Mouse (Mus musculus) ES-CJ7 (cell line): ENCODE data around the gene Tmem59l.
A peak's percentile ranks its signal among the peaks of the same experiment; 100 is the strongest.

Source experiments
- DNase-seq: peaks from one replicate; pipeline ENCODE4 v3.0.0; 2011; ENCODE audit warnings: low read depth, low spot score

The Tmem59l gene

DNA sequence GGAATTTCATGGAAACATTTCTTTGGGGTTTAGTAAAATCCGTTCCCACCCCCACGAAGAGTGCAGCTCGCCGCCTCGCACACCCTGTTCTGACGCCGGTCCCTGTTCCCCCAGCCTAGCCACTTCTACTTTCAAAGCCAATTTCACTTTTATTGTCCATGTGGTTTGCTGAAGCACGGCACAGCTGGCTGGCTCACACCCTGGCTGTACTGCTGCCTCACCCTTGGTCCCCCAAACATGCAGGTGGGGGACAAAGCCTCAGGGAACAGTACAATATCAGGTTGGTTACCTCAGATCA lies 24.7 kb downstream of the Tmem59l start:
- no peak for DNase-seq

DNA sequence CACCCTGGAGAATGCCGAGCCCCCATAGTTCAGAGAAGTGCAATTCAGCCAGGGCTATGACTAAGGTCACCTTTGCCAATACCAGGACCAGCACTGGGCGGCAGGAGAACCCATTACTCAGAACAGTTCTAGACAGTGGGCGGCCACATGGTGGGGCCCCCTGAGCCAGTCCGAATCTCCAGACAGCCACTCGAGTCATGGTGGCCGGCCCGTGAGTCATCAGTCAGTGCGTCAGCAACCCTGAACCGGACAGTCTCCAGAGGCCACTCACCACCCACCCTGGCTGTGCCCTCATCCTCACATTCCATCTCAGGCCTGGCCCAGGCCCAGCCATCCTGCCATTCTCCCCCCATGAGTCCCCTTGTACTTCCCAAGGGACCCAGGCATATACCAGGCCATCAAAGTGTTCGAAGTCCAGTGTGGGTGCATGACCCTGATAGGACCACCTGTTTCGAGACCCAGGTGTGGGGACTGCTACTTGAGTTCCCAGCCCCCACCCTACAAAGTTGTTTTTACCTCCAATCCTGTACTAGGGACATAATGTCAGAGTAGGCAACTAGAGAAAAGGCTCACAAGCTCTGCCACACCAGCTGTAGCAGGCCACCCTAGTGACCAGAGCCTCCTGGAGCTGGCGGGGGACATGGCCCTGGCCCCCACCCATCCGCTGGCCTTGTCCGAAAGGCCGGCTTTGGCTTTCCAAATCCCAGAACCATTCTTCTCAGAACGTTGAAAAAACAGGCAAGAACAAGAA lies 25.2 kb downstream of the Tmem59l start:
- no peak for DNase-seq

- DNase-seq: no peak
Measured at GRCm38 (mm10) chr8:70460606-70461005, 26.6 kb downstream of the Tmem59l start.

GRCm38 (mm10) chr8:70460199-70460598 lies 27.0 kb downstream of the Tmem59l start:
- no peak for DNase-seq

GRCm38 (mm10) chr8:70459636-70460035 lies 27.5 kb downstream of the Tmem59l start:
- peak; percentile 56 for DNase-seq

DNA sequence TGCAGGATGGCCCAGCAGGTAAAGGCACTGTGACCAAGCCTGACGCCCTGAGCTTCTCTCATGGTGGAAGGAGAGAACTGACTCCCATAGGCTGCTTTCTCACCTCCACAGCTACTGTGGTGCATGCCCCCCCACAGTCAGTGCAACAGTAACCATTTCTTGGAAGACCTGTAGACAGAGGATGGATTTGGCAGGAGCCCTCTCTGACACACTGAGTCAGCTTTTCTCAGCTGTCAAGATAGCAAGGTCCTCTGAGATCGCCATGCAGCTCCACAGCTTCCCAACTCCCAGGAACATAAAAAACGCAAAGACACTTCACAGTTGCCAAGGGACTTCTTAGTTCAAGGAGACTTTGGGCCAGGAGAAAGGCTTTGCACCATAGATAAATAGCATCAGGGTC lies 28.7 kb downstream of the Tmem59l start:
- no peak for DNase-seq

GRCm38 (mm10) chr8:70457882-70458281 lies 29.3 kb downstream of the Tmem59l start:
- no peak for DNase-seq

DNA sequence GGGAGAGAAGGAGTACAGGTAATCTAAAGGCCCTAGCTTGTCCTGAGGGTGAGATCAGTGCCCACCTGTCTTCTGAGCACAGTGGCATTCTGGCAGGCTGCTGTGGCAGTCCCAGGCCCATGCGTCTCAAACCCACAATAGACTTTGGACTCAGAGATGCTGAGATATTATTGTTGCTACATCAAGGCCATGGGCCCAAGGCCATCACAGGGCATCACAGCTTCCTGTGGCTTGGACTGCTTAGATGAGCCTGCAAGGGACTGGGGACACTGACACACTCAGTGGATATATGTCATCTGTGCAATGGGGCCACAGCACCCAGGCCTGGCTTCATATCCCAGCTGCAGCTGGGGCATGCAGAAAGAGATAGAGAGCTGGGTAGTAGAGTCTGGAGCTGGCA lies 30.2 kb downstream of the Tmem59l start:
- no peak for DNase-seq

- DNase-seq: no peak
Measured at GRCm38 (mm10) chr8:70453852-70454251, 33.3 kb downstream of the Tmem59l start.

DNA sequence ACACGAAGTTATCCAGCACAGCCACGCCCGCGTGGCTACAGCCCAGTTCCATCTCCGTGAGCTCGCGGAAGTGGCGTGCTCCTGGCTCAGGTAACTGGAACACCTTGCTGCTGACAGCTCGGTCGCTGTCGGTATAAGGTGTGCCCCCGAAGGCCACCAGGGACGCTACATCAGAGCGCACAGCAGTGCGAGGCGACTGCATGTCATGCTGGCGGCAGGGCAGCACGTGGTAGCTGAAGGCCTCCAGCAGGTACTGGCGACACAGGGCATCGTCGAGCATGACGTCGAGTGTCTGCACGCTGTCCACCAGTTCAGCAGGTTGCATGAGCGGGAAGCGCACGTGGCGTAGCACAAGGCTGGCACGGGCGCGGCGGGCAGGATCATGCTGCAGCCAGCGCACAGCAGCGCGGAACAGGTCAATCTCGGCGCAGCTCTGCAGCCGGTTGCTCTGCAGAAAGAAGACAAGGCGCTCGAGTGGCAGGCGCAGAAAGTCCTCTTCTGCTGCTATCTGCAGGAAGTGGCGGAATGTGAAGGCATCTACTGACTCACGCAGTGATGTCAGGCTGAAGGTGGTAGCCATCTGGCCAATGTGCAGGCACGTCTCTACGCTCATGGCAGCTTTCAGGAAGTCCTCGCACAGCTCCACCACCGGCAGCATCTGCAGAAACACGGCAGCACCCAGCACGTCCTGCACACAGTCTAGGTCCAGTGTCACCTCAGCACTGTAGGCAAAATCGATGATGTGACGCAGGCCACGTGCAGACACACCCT lies 34.8 kb downstream of the Tmem59l start:
- DNase-seq: peak; percentile 68

DNA sequence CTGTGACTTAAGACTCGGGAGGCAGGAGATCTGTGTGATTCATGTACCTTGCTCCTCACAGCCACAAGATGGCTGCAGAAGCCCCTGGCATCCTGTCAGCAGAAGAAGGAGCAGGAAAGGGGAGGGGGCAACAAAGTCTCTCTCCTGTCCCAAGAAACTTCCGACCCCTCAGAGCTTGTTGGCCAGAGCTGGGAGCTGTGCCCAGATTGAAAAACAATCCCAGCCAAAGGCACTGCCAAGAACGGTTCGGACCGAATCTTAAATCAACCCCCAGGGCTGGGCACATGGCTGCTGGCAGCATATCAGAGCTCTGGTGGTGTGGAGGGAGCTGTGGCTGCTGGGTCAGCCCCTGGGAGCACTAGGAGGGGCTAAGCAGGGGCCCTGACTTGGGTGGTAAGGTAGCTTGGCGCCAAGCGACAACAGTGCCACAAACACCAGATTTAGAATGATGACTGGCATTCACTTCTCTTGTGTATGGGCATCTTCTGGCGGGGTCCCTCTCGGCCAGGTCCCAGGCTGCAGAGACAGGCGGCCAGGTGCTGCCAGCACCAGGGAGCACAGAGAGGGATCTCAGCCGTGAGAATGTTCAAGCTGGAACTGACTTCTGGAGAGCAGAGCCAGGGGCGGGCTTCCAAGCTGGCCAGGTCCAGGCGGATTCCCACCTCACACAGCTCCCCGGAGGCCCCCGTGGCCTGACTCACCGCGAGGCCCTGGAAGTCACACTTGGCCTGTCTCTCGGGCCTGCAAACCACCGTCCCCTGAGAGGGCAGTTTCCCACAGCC lies 39.3 kb downstream of the Tmem59l start:
- DNase-seq: no peak

- no peak for DNase-seq
Measured at GRCm38 (mm10) chr8:70445988-70446387, 41.2 kb downstream of the Tmem59l start.

GRCm38 (mm10) chr8:70443326-70443725 lies 43.8 kb downstream of the Tmem59l start:
- DNase-seq: no peak

DNA sequence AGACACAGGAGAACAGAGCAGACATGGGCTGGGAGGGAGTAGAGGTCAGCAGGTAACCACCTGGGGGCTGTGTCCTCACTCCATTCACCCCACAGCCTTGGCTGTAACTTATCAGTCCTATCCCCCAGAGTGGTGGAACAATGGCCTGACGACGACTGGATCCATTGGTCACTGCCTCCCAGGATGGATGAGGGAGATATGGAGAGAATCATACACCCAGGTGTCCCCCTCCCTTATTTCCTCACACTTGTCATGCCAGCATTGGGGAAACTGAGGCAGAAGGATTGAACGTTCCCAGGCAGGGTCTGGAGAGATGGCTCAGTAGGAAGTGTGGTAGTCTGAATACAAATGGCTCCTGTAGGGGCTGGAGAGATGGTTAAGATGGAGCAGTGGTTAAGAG lies 45.6 kb downstream of the Tmem59l start:
- no peak for DNase-seq

- DNase-seq: peak; percentile 60
Measured at GRCm38 (mm10) chr8:70440246-70440645, 46.9 kb downstream of the Tmem59l start.

DNA sequence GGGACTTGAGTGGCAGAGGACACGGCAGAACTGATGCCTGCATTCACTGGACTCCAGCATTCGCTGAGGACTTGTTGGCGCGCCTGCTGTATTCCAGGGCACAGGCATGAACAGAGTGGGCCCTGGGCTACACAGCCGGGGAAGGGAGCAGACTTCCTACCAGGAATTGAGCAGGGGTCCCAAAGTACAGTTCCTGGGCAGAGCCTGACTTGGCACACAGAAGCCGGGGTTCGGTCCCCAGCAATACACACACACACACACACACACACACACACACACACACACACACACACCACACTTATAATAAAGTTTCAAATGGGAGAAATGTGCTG lies 47.3 kb downstream of the Tmem59l start:
- DNase-seq: no peak

GRCm38 (mm10) chr8:70439055-70439847 lies 47.9 kb downstream of the Tmem59l start, which contains the start of gene Crtc1:
Gene Crtc1 (minus strand): TSS chr8:70439579.
- peak; percentile 97 for DNase-seq

GRCm38 (mm10) chr8:70438423-70438822 lies 48.7 kb downstream of the Tmem59l start:
- DNase-seq: no peak

DNA sequence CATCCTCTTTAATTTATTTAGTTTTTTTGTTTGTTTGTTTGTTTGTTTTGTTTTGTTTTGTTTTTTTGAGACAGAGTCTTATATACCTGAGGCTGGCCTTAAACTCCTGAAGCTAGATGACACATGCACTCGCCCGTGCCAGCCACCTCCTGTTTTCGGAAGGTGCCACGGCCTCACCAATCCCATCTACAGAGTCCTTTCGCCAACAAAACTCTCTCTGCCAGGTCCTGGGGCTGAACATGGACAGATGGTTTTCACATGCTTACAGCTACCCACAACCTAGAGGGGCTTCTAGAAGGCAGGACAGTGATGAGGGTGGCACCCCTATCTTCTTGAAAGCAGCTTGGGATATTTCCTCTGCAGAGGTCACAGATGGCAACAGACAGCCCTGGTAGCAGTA lies 52.0 kb downstream of the Tmem59l start:
- DNase-seq: no peak
